Mouse (Mus musculus): ENCODE measurements at regions not wholly inside any gene's neighbourhood (a gene's known extent, or its start where the extent isn't known, plus 50 kb on each side); places are given as distances from the start of the nearest gene placed in this dataset.

DNA sequence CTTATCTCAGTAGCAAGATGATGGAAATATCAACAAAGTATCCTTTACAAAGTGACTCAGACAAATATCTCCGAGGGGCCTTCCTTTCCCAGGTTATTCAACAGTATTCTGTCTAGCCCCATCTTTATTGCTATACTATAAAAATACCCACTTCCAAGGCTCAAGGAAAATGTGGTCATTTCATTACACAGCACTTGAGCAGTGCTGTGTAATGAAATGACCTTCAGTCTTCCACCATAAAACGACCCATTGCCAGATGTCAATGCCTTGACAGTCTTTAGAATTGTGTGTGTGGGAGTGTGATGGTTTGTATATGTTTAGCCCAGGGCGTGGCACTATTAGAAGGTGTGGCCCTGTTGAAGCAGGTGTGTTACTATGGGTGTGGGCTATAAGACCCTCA lies 124.3 kb upstream of the Teddm2 start:
- TF ChIP-seq CTCF (IDR thresholded peaks at IDR 0.05) (no peak), EP300 (IDR thresholded peaks at IDR 0.05) (no peak)

All from lung, postnatal 0 days (tissue).